Mouse (Mus musculus) right cerebral cortex, adult 2 months (tissue): ENCODE measurements at regions not wholly inside any gene's neighbourhood (a gene's known extent, or its start where the extent isn't known, plus 50 kb on each side); places are given as distances from the start of the nearest gene placed in this dataset.

Experiments used
- DNase-seq, 2 experiments: peaks; one replicate each; pipeline ENCODE4 v3.0.0; 2021 to 2022; ENCODE audit warnings: low spot score in 2 of 2

- no peak for DNase-seq
Observed at GRCm38 (mm10) chr1:6059090-6059489, 1251.4 kb downstream of the Gm37988 start.

GRCm38 (mm10) chr1:6076543-6076942, 1268.9 kb downstream of the Gm37988 start:
- no peak for DNase-seq

- DNase-seq: no peak
Observed at GRCm38 (mm10) chr1:6081876-6082275, 1274.2 kb downstream of the Gm37988 start.

GRCm38 (mm10) chr1:6094162-6094934, 1286.7 kb downstream of the Gm37988 start:
- no peak for DNase-seq

- no peak for DNase-seq
Observed at GRCm38 (mm10) chr1:6117557-6117956, 1309.9 kb downstream of the Gm37988 start.

GRCm38 (mm10) chr1:6135066-6135465, 1327.4 kb downstream of the Gm37988 start:
- DNase-seq: peak; percentile 27 to 38

- no peak for DNase-seq
Observed at GRCm38 (mm10) chr1:6140245-6140644, 1332.6 kb downstream of the Gm37988 start.

GRCm38 (mm10) chr1:6142816-6143215, 1335.1 kb downstream of the Gm37988 start:
- no peak for DNase-seq

GRCm38 (mm10) chr1:6143891-6144290, 1336.2 kb downstream of the Gm37988 start:
- DNase-seq: no peak

- peak; percentile 22 to 34 for DNase-seq
Observed at GRCm38 (mm10) chr1:6152436-6152835, 1344.7 kb downstream of the Gm37988 start.
